Mouse (Mus musculus): Measurements from ENCODE around the gene Tmeff1. TPM values are rescaled to one million over a fixed set of nuclear protein-coding genes. Genes with fewer than 3 reads are reported as not detected.
A peak's percentile ranks its signal among the peaks of the same experiment; 100 is the strongest.

Tmeff1 gene
- total and polyA plus RNA-seq, 3 experiments = 4.9 to 11.7 (median 11.1) TPM

GRCm38 (mm10) chr4:48585241-48586098, 496 bp downstream of the Tmeff1 start:
- Histone ChIP-seq H3K27me3 (ENCODE audit: control insufficient read depth, insufficient read depth, low read length) (no peaks in the 10 kb centered on the region; the same call in 1 of the 2 replicates), H3K9ac (ENCODE audit: low read depth, low read length) (peak overlapping the region; percentile 19), H3K4me3 (peak overlapping the region; percentile 57), H3K27ac (no peak overlapping the region), H3K4me1 (ENCODE audit: control insufficient read depth, insufficient read depth, low read length) (no peaks in the 10 kb centered on the region; the same call in 1 of the 2 replicates), H3K79me2 (replicated peaks; ENCODE audit: control insufficient read depth, insufficient read depth, low read length) (no peaks in the 10 kb centered on the region), H3K36me3 (ENCODE audit: control insufficient read depth, insufficient read depth, low read length) (no peaks in the 10 kb centered on the region)
- intact Hi-C loops (cut with DNase I) = loop anchor here (2.0 to 5.0 kb wide), 3 partner anchors 39 to 97 kb away; partner anchors contain the start of gene Cavin4
- TF ChIP-seq CTCF (IDR thresholded peaks at IDR 0.05) (no peak), POLR2A (IDR thresholded peaks at IDR 0.05; ENCODE audit: insufficient read depth, low read depth, low read length) (no peak), EP300 (IDR thresholded peaks at IDR 0.05; ENCODE audit: insufficient read depth, low read depth, low read length) (no peak)
- 2% methylated on average over 85 of the region's 92 CpGs for WGBS
- peak; percentile 45 to 64 for DNase-seq

- no peaks in the 10 kb centered on the region; the same call in 1 of the 2 replicates for H3K4me1 ChIP-seq (ENCODE audit: control insufficient read depth, insufficient read depth, low read length)
- no peaks in the 10 kb centered on the region; the same call in 1 of the 2 replicates for H3K27me3 ChIP-seq (ENCODE audit: control insufficient read depth, insufficient read depth, low read length)
- H3K27ac ChIP-seq = no peak overlapping the region
- WGBS = 17% methylated on average over 12 of the region's 12 CpGs
- H3K36me3 ChIP-seq (ENCODE audit: control insufficient read depth, insufficient read depth, low read length) = no peaks in the 10 kb centered on the region
- no peak overlapping the region; the same call in none of the 2 replicates for H3K4me3 ChIP-seq
- no peak overlapping the region for H3K9ac ChIP-seq (ENCODE audit: low read depth, low read length)
- intact Hi-C loops (cut with DNase I) = loop anchor here (5.0 kb wide), 2 partner anchors 76 to 96 kb away; partner anchors contain the start of gene Cavin4
- no peak for TF ChIP-seq EP300 (IDR thresholded peaks at IDR 0.05; ENCODE audit: insufficient read depth, low read depth, low read length)
- peak; percentile 3; the same call in 1 of the 2 replicates for TF ChIP-seq CTCF (IDR thresholded peaks at IDR 0.05)
- no peaks in the 10 kb centered on the region for H3K79me2 ChIP-seq (replicated peaks; ENCODE audit: control insufficient read depth, insufficient read depth, low read length)
- peak; percentile 4 to 30 for DNase-seq
These were observed 1.3 kb downstream of the Tmeff1 start for GRCm38 (mm10) chr4:48586099-48586821.

- Histone ChIP-seq H3K36me3 (ENCODE audit: control insufficient read depth, insufficient read depth, low read length) (no peaks in the 10 kb centered on the region), H3K79me2 (replicated peaks; ENCODE audit: control insufficient read depth, insufficient read depth, low read length) (no peaks in the 10 kb centered on the region), H3K4me1 (ENCODE audit: control insufficient read depth, insufficient read depth, low read length) (no peaks in the 10 kb centered on the region; the same call in 1 of the 2 replicates), H3K27me3 (ENCODE audit: control insufficient read depth, insufficient read depth, low read length) (no peaks in the 10 kb centered on the region; the same call in 1 of the 2 replicates), H3K4me3 (no peak overlapping the region), H3K27ac (no peak overlapping the region), H3K9ac (ENCODE audit: low read depth, low read length) (no peak overlapping the region)
- TF ChIP-seq CTCF (IDR thresholded peaks at IDR 0.05) = peak; percentile 45
- TF ChIP-seq EP300 (IDR thresholded peaks at IDR 0.05; ENCODE audit: insufficient read depth, low read depth, low read length) = no peak
- TF ChIP-seq POLR2A (IDR thresholded peaks at IDR 0.05; ENCODE audit: insufficient read depth, low read depth, low read length) = no peak
- intact Hi-C loops (cut with DNase I) = loop anchor here (5.0 kb wide), 2 partner anchors 75 to 95 kb away; partner anchors contain the start of gene Cavin4
- 95% methylated on average over 2 of the region's 2 CpGs for WGBS
- DNase-seq = no peak
These were observed 2.6 kb downstream of the Tmeff1 start for GRCm38 (mm10) chr4:48587526-48587925.

GRCm38 (mm10) chr4:48588576-48588975, 3.6 kb downstream of the Tmeff1 start:
- Histone ChIP-seq H3K9ac (ENCODE audit: low read depth, low read length) (no peak overlapping the region), H3K4me1 (ENCODE audit: control insufficient read depth, insufficient read depth, low read length) (no peaks in the 10 kb centered on the region; the same call in 1 of the 2 replicates), H3K36me3 (ENCODE audit: control insufficient read depth, insufficient read depth, low read length) (no peaks in the 10 kb centered on the region), H3K27ac (no peak overlapping the region), H3K27me3 (ENCODE audit: control insufficient read depth, insufficient read depth, low read length) (no peaks in the 10 kb centered on the region; the same call in 1 of the 2 replicates), H3K79me2 (replicated peaks; ENCODE audit: control insufficient read depth, insufficient read depth, low read length) (no peaks in the 10 kb centered on the region), H3K4me3 (no peak overlapping the region)
- TF ChIP-seq EP300 (IDR thresholded peaks at IDR 0.05; ENCODE audit: insufficient read depth, low read depth, low read length) = no peak
- TF ChIP-seq POLR2A (IDR thresholded peaks at IDR 0.05; ENCODE audit: insufficient read depth, low read depth, low read length) = no peak
- TF ChIP-seq CTCF (IDR thresholded peaks at IDR 0.05) = no peak
- intact Hi-C loops (cut with DNase I) = loop anchor here (5.0 kb wide), 2 partner anchors 74 to 94 kb away; partner anchors contain the start of gene Cavin4
- 84% methylated on average over 9 of the region's 9 CpGs for WGBS
- no peak for DNase-seq

GRCm38 (mm10) chr4:48590862-48591261, 5.9 kb downstream of the Tmeff1 start:
- TF ChIP-seq EP300 (IDR thresholded peaks at IDR 0.05; ENCODE audit: insufficient read depth, low read depth, low read length) (no peak), POLR2A (IDR thresholded peaks at IDR 0.05; ENCODE audit: insufficient read depth, low read depth, low read length) (no peak), CTCF (IDR thresholded peaks at IDR 0.05) (no peak)
- intact Hi-C loops (cut with DNase I) = no loop called here
- Histone ChIP-seq H3K27me3 (ENCODE audit: control insufficient read depth, insufficient read depth, low read length) (no peaks in the 10 kb centered on the region), H3K27ac (no peak overlapping the region), H3K4me1 (ENCODE audit: control insufficient read depth, insufficient read depth, low read length) (no peaks in the 10 kb centered on the region; the same call in 1 of the 2 replicates), H3K9ac (ENCODE audit: low read depth, low read length) (no peak overlapping the region), H3K79me2 (replicated peaks; ENCODE audit: control insufficient read depth, insufficient read depth, low read length) (no peaks in the 10 kb centered on the region), H3K4me3 (no peak overlapping the region), H3K36me3 (ENCODE audit: control insufficient read depth, insufficient read depth, low read length) (no peaks in the 10 kb centered on the region)
- no peak for DNase-seq
- 30% methylated on average over 7 of the region's 7 CpGs for WGBS

All from heart, adult 2 months (tissue).